Mouse (Mus musculus): Measurements from ENCODE around the gene Ptprh. TPM values are rescaled to one million over a fixed set of nuclear protein-coding genes. Genes with fewer than 3 reads are reported as not detected.

Gene Ptprh
- polyA plus RNA-seq, 1 experiment from 2014 or later = 0.17 TPM

GRCm38 (mm10) chr7:4641155-4641554 is 37.3 kb upstream of the Ptprh start:
- no peaks in the 10 kb centered on the region for H3K4me1 ChIP-seq (ENCODE audit: control insufficient read depth, insufficient read depth, low read length)
- no peaks in the 10 kb centered on the region for H3K9me3 ChIP-seq (replicated peaks; ENCODE audit: control insufficient read depth, low read length)
- 76% methylated on average over 11 of the region's 11 CpGs for WGBS
- no peak overlapping the region for H3K4me3 ChIP-seq (ENCODE audit: low read length)
- no peak overlapping the region for H3K27ac ChIP-seq (ENCODE audit: low read length)
- H3K9ac ChIP-seq (ENCODE audit: low read length) = no peak overlapping the region
- peaks cover 54% of the 10 kb centered on the region for H3K36me3 ChIP-seq (ENCODE audit: control insufficient read depth, insufficient read depth)
- ATAC-seq (replicated peaks; ENCODE audit: extremely low read depth, insufficient read depth, low FRiP score) = no peak
- H3K4me2 ChIP-seq (ENCODE audit: low read depth, low read length) = no peak overlapping the region
- H3K27me3 ChIP-seq (ENCODE audit: control insufficient read depth, insufficient read depth, low read length) = no peaks in the 10 kb centered on the region

- H3K36me3 ChIP-seq (ENCODE audit: control insufficient read depth, insufficient read depth) = peaks cover 61% of the 10 kb centered on the region
- ATAC-seq (replicated peaks; ENCODE audit: extremely low read depth, insufficient read depth, low FRiP score) = no peak
- no peak overlapping the region for H3K9ac ChIP-seq (ENCODE audit: low read length)
- no peaks in the 10 kb centered on the region for H3K9me3 ChIP-seq (replicated peaks; ENCODE audit: control insufficient read depth, low read length)
- no peak overlapping the region for H3K4me2 ChIP-seq (ENCODE audit: low read depth, low read length)
- H3K4me1 ChIP-seq (ENCODE audit: control insufficient read depth, insufficient read depth, low read length) = no peaks in the 10 kb centered on the region
- no peak overlapping the region for H3K27ac ChIP-seq (ENCODE audit: low read length)
- 82% methylated on average over 4 of the region's 4 CpGs for WGBS
- H3K27me3 ChIP-seq (ENCODE audit: control insufficient read depth, insufficient read depth, low read length) = no peaks in the 10 kb centered on the region
- H3K4me3 ChIP-seq (ENCODE audit: low read length) = no peak overlapping the region
Observed at GRCm38 (mm10) chr7:4636179-4636578, 32.3 kb upstream of the Ptprh start.

GRCm38 (mm10) chr7:4631031-4631430 is 27.2 kb upstream of the Ptprh start, which contains the start of gene Tmem86b:
Gene Tmem86b (minus strand): TSS chr7:4631422.
- H3K4me3 ChIP-seq (ENCODE audit: low read length) = no peak within 1 kb of the TSS
- no peak within 1 kb of the TSS for H3K9ac ChIP-seq (ENCODE audit: low read length)
- no peak within 1 kb of the TSS for H3K4me2 ChIP-seq (ENCODE audit: low read depth, low read length)
- WGBS = 89% methylated on average over 4 of the region's 4 CpGs
- H3K9me3 ChIP-seq (replicated peaks; ENCODE audit: control insufficient read depth, low read length) = no peaks in the 10 kb centered on the region
- no peak for ATAC-seq (replicated peaks; ENCODE audit: extremely low read depth, insufficient read depth, low FRiP score)
- no peaks in the 10 kb centered on the region for H3K4me1 ChIP-seq (ENCODE audit: control insufficient read depth, insufficient read depth, low read length)
- H3K27ac ChIP-seq (ENCODE audit: low read length) = no peak within 1 kb of the TSS
- H3K36me3 ChIP-seq (ENCODE audit: control insufficient read depth, insufficient read depth) = peaks cover 55% of the 10 kb centered on the region
- no peaks in the 10 kb centered on the region for H3K27me3 ChIP-seq (ENCODE audit: control insufficient read depth, insufficient read depth, low read length)

GRCm38 (mm10) chr7:4630198-4630597 is 26.4 kb upstream of the Ptprh start:
- Histone ChIP-seq H3K4me3 (ENCODE audit: low read length) (no peak overlapping the region), H3K4me1 (ENCODE audit: control insufficient read depth, insufficient read depth, low read length) (no peaks in the 10 kb centered on the region), H3K36me3 (ENCODE audit: control insufficient read depth, insufficient read depth) (peaks cover 48% of the 10 kb centered on the region), H3K27me3 (ENCODE audit: control insufficient read depth, insufficient read depth, low read length) (no peaks in the 10 kb centered on the region), H3K4me2 (ENCODE audit: low read depth, low read length) (no peak overlapping the region), H3K27ac (ENCODE audit: low read length) (no peak overlapping the region), H3K9me3 (replicated peaks; ENCODE audit: control insufficient read depth, low read length) (no peaks in the 10 kb centered on the region), H3K9ac (ENCODE audit: low read length) (no peak overlapping the region)
- no peak for ATAC-seq (replicated peaks; ENCODE audit: extremely low read depth, insufficient read depth, low FRiP score)
- WGBS = 65% methylated on average over 1 of the region's 1 CpGs

- H3K36me3 ChIP-seq (ENCODE audit: control insufficient read depth, insufficient read depth) = peaks cover 45% of the 10 kb centered on the region
- no peak overlapping the region for H3K27ac ChIP-seq (ENCODE audit: low read length)
- WGBS = 82% methylated on average over 5 of the region's 5 CpGs
Observed at GRCm38 (mm10) chr7:4629586-4629985, 25.7 kb upstream of the Ptprh start.

GRCm38 (mm10) chr7:4625928-4626327 is 22.1 kb upstream of the Ptprh start:
- WGBS = 84% methylated on average over 2 of the region's 2 CpGs

More at GRCm38 (mm10) chr7:4629586-4629985, 25.7 kb upstream of the Ptprh start:
- Histone ChIP-seq H3K4me1 (ENCODE audit: control insufficient read depth, insufficient read depth, low read length) (no peaks in the 10 kb centered on the region), H3K4me3 (ENCODE audit: low read length) (no peak overlapping the region), H3K9ac (ENCODE audit: low read length) (no peak overlapping the region), H3K4me2 (ENCODE audit: low read depth, low read length) (no peak overlapping the region), H3K27me3 (ENCODE audit: control insufficient read depth, insufficient read depth, low read length) (no peaks in the 10 kb centered on the region), H3K9me3 (replicated peaks; ENCODE audit: control insufficient read depth, low read length) (no peaks in the 10 kb centered on the region)
- no peak for ATAC-seq (replicated peaks; ENCODE audit: extremely low read depth, insufficient read depth, low FRiP score)

GRCm38 (mm10) chr7:4624343-4624742 is 20.5 kb upstream of the Ptprh start:
- 37% methylated on average over 1 of the region's 1 CpGs for WGBS
- Histone ChIP-seq H3K4me2 (ENCODE audit: low read depth, low read length) (no peak overlapping the region), H3K27ac (ENCODE audit: low read length) (no peak overlapping the region), H3K36me3 (ENCODE audit: control insufficient read depth, insufficient read depth) (peaks cover 10% of the 10 kb centered on the region), H3K4me1 (ENCODE audit: control insufficient read depth, insufficient read depth, low read length) (no peaks in the 10 kb centered on the region), H3K27me3 (ENCODE audit: control insufficient read depth, insufficient read depth, low read length) (no peaks in the 10 kb centered on the region), H3K4me3 (ENCODE audit: low read length) (no peak overlapping the region), H3K9me3 (replicated peaks; ENCODE audit: control insufficient read depth, low read length) (no peaks in the 10 kb centered on the region), H3K9ac (ENCODE audit: low read length) (no peak overlapping the region)
- ATAC-seq (replicated peaks; ENCODE audit: extremely low read depth, insufficient read depth, low FRiP score) = no peak; the same call in 1 of the 2 replicates

More at GRCm38 (mm10) chr7:4625928-4626327, 22.1 kb upstream of the Ptprh start:
- Histone ChIP-seq H3K9me3 (replicated peaks; ENCODE audit: control insufficient read depth, low read length) (no peaks in the 10 kb centered on the region), H3K4me2 (ENCODE audit: low read depth, low read length) (no peak overlapping the region), H3K4me1 (ENCODE audit: control insufficient read depth, insufficient read depth, low read length) (no peaks in the 10 kb centered on the region), H3K4me3 (ENCODE audit: low read length) (no peak overlapping the region), H3K27ac (ENCODE audit: low read length) (no peak overlapping the region), H3K9ac (ENCODE audit: low read length) (no peak overlapping the region), H3K27me3 (ENCODE audit: control insufficient read depth, insufficient read depth, low read length) (no peaks in the 10 kb centered on the region), H3K36me3 (ENCODE audit: control insufficient read depth, insufficient read depth) (peaks cover 16% of the 10 kb centered on the region)
- no peak for ATAC-seq (replicated peaks; ENCODE audit: extremely low read depth, insufficient read depth, low FRiP score)

GRCm38 (mm10) chr7:4623544-4624189 is 19.8 kb upstream of the Ptprh start:
- ATAC-seq (replicated peaks; ENCODE audit: extremely low read depth, insufficient read depth, low FRiP score) = no peak
- WGBS = 29% methylated on average over 4 of the region's 4 CpGs
- no peaks in the 10 kb centered on the region for H3K27me3 ChIP-seq (ENCODE audit: control insufficient read depth, insufficient read depth, low read length)
- peaks cover 3% of the 10 kb centered on the region for H3K36me3 ChIP-seq (ENCODE audit: control insufficient read depth, insufficient read depth)
- H3K9me3 ChIP-seq (replicated peaks; ENCODE audit: control insufficient read depth, low read length) = no peaks in the 10 kb centered on the region
- no peak overlapping the region for H3K4me2 ChIP-seq (ENCODE audit: low read depth, low read length)
- H3K4me3 ChIP-seq (ENCODE audit: low read length) = no peak overlapping the region
- H3K9ac ChIP-seq (ENCODE audit: low read length) = no peak overlapping the region
- no peak overlapping the region for H3K27ac ChIP-seq (ENCODE audit: low read length)
- H3K4me1 ChIP-seq (ENCODE audit: control insufficient read depth, insufficient read depth, low read length) = no peaks in the 10 kb centered on the region

GRCm38 (mm10) chr7:4619979-4620378 is 16.1 kb upstream of the Ptprh start:
- H3K4me2 ChIP-seq (ENCODE audit: low read depth, low read length) = no peak overlapping the region
- H3K27ac ChIP-seq (ENCODE audit: low read length) = no peak overlapping the region
- H3K9me3 ChIP-seq (replicated peaks; ENCODE audit: control insufficient read depth, low read length) = no peaks in the 10 kb centered on the region
- H3K9ac ChIP-seq (ENCODE audit: low read length) = no peak overlapping the region
- no peak overlapping the region for H3K4me3 ChIP-seq (ENCODE audit: low read length)
- no peaks in the 10 kb centered on the region for H3K27me3 ChIP-seq (ENCODE audit: control insufficient read depth, insufficient read depth, low read length)
- no peaks in the 10 kb centered on the region for H3K36me3 ChIP-seq (ENCODE audit: control insufficient read depth, insufficient read depth)
- 36% methylated on average over 1 of the region's 1 CpGs for WGBS
- H3K4me1 ChIP-seq (ENCODE audit: control insufficient read depth, insufficient read depth, low read length) = no peaks in the 10 kb centered on the region
- no peak; the same call in 1 of the 2 replicates for ATAC-seq (replicated peaks; ENCODE audit: extremely low read depth, insufficient read depth, low FRiP score)

Data from heart, embryonic 16.5 days (tissue).